Mouse (Mus musculus) E14TG2a.4 (cell line): Measurements from ENCODE around the gene Exoc1.

Experiments
- CTCF ChIP-seq: conservative IDR thresholded peaks from 2 replicates; pipeline ENCODE4 v1.5.1; 2014; ENCODE audit warnings: low read length
- NANOG ChIP-seq: IDR thresholded peaks from 2 replicates; pipeline ENCODE4 v1.6.1; 2014; ENCODE audit warnings: borderline replicate concordance, low read length, mixed read lengths
- POU5F1 ChIP-seq: IDR thresholded peaks from 2 replicates; pipeline ENCODE4 v1.6.1; 2014; ENCODE audit warnings: low read length, borderline replicate concordance

DNA sequence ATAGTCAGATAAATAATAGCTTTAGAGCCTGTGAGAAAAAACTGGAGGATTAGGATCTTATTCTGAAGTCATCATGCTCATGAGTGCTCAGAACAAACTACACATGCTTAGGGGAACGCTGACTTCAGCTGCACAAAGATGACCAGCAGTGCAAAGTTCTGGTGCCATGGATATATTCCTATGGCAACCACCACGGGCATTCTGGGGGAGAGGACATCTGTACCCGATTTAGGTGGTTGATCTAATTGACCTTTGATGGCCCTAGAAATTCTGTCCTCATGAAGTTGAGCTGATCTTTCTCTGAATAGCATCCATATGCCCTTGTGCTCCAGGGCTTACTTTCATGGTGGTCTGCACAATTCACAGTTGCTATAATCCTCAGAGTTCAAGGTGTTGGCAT lies 47.9 kb downstream of the Exoc1 start:
- TF ChIP-seq NANOG = no peak
- TF ChIP-seq CTCF = no peak
- TF ChIP-seq POU5F1 = no peak
